Mouse (Mus musculus) adrenal gland, adult 18-20 months (tissue): Measurements from ENCODE around the gene Taf13. TPM values are rescaled to one million over a fixed set of nuclear protein-coding genes. Genes with fewer than 3 reads are reported as not detected.

Source experiments
- DNase-seq, 2 experiments: peaks; one replicate each; pipeline ENCODE4 v3.0.0; 2021 to 2022; ENCODE audit warnings: low spot score in 2 of 2
- microRNA-seq, 2 experiments: library from miRNA; unstranded; fragments of <30 nt; microRNA quantifications; one replicate each; pipeline ENCODE4 v1.2.0; 2021; ENCODE audit warnings: borderline number of aligned reads in 2 of 2
- total RNA-seq, 2 experiments: library from RNA; stranded (reverse); gene quantifications; 1 replicate in 1 of 2; 2 replicates in 1 of 2; pipeline ENCODE4 v1.2.3; 2021

Gene Taf13
- total RNA-seq, 2 experiments from 2014 or later = 29.2 to 30.5 TPM

- DNase-seq = no peak
Observed at GRCm38 (mm10) chr3:108572309-108573010, 962 bp downstream of the Taf13 start.

- DNase-seq = no peak
Observed at GRCm38 (mm10) chr3:108574018-108574417, 2.5 kb downstream of the Taf13 start.

DNA sequence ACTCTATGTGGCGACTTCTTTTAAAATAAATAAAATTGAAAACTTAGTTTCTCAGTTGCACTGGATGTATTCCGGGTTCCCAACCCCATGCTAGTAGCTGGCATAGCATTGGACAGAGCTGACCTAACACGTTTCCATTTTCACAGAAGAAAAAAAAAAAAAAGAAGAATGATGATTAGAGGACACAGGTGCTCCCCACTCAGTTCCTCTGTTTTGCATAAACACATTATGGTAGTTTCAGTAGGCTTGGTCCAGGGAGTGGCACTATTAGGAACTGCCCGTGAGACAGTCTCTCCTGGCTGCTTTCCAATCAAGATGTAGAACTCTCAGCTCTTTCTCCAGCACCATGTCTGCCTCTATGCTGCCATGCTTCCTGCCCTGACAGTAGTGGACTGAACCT, 13.1 kb downstream of the Taf13 start:
- DNase-seq = no peak

GRCm38 (mm10) chr3:108588446-108588845, 16.9 kb downstream of the Taf13 start:
- DNase-seq = no peak

DNA sequence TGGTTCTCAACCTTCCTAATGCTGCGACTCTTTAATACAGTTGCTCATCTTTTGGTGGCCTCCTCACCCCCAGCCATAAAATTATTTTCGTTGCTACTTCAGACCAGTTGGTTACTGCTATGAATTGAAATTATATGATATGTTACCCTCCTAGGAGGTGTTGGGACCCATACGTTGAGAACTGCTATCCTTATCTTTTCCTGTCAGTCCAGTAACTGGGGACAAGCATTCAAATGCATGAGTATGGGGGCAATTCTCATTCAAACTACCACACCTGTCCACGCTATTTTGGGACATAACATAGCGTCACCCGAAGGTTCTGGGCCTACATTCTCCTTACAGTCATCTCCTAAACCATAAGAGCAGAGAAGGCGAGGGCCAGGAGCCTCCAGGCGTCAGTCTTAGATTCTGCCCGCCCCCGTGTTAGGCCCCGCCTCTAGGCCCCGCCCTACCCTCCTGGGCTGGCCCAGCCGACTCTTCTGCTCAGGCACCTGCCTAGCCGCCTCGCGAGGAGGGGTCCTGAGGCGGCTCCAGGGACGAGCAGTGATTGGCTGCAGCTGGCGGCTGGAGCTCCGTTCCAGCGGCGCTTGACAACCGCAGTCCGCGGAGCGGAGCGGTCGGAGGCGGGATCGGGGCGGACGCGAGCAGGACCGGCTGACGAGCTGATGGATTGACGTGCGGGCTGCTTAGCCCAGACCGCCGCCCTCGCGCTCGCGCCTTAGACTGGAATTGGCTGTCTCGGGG, 19.5 kb downstream of the Taf13 start, which contains the start of gene Wdr47:
Gene Wdr47 (plus strand): TSS at position 494 of the 744 bp plus-strand sequence.
- DNase-seq = peak; percentile 90 to 91

- DNase-seq = no peak
Observed at GRCm38 (mm10) chr3:108591530-108592522, 20.3 kb downstream of the Taf13 start.

GRCm38 (mm10) chr3:108608906-108609305, 37.4 kb downstream of the Taf13 start:
- DNase-seq = no peak

Small RNA genes lying within 50 kb of the gene (microRNA-seq; reads per million reads assigned to microRNA genes)
- 0 reads per million in 2 experiments for gene Gm22860

Other genes with a start within 250 kb of the Taf13 start
- gene Mybphl, start 206.8 kb upstream of the Taf13 start, total RNA-seq = not detected
- 1 to 10 TPM; 1.7 to 1.8 TPM for gene Psrc1, start 187.9 kb upstream of the Taf13 start, total RNA-seq
- gene Celsr2, start 156.1 kb upstream of the Taf13 start, total RNA-seq = 1 to 10 TPM; 4.4 to 7.0 TPM
- 100 to 1,000 TPM; 168 to 202 TPM for gene Sars, start 126.5 kb upstream of the Taf13 start, total RNA-seq
- gene 1700013F07Rik, start 37.5 kb upstream of the Taf13 start, total RNA-seq = not detected
- 1 to 10 TPM; 1.8 to 4.0 TPM for gene 5330417C22Rik, start 35.2 kb upstream of the Taf13 start, total RNA-seq
- gene Tmem167b, start 9.2 kb upstream of the Taf13 start, total RNA-seq = 10 to 100 TPM; 55.7 to 59.4 TPM
- 10 to 100 TPM in 1 of 2 experiments, 1 to 10 TPM in 1; 8.3 to 11.0 TPM for gene Wdr47, start 19.6 kb downstream of the Taf13 start, total RNA-seq
- 10 to 100 TPM; 27.6 to 37.6 TPM for gene Clcc1, start 82.2 kb downstream of the Taf13 start, total RNA-seq
- 1 to 10 TPM; 1.1 to 2.8 TPM for gene Gpsm2, start 150.6 kb downstream of the Taf13 start, total RNA-seq
- not detected for gene Aknad1, start 168.0 kb downstream of the Taf13 start, total RNA-seq